Mouse (Mus musculus): Measurements from ENCODE around the gene Apbb2.

- TF ChIP-seq CTCF (conservative IDR thresholded peaks at IDR 0.05; ENCODE audit: low read length) (no peak), POU5F1 (IDR thresholded peaks at IDR 0.05; ENCODE audit: borderline replicate concordance, low read length) (no peak)
Measured at GRCm38 (mm10) chr5:66310806-66311205, 307.8 kb downstream of the Apbb2 start.
